Mouse (Mus musculus) heart, adult 11 months (tissue): Measurements from ENCODE around the gene Rab1b.

Source experiments
- DNase-seq: peaks from one replicate; pipeline ENCODE4 v3.0.0; 2022

The Rab1b gene

DNA sequence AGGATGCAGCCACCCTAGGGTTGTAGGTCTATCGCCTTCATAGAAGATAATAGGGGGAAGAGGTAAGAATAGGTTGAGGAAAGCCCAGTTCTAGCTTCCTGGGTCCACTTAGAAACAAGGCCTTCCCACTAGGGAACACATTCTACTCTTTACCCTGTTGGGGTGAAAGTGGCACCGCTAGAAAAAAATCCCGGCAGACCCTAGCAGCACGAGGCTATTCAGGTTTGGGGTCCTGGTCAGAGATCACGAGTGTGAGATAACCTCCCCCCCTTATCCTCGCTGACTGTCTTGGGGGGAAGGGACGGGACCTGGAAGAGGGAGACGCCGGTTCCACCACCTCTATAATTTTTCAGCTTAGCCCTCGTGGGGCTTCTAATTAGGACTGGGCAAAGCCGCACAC, 35.8 kb downstream of the Rab1b start:
- peak; percentile 91 for DNase-seq

DNA sequence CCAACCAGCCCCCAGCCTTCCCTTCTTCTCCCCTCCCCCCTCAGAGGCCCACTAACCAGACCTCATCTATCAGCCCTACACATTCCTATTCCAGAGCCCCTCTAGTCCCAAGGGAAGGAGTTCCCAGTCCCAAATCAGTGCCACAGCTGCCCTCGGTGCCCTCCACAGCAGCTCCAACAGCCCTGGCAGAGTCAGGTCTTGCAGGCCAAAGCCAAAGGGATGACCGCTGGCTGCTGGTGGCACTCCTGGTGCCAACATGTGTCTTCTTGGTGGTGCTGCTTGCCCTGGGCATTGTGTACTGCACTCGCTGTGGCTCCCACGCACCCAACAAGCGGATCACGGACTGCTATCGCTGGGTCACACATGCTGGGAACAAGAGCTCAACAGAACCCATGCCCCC, 36.9 kb downstream of the Rab1b start:
- DNase-seq, result peak; percentile 94

DNA sequence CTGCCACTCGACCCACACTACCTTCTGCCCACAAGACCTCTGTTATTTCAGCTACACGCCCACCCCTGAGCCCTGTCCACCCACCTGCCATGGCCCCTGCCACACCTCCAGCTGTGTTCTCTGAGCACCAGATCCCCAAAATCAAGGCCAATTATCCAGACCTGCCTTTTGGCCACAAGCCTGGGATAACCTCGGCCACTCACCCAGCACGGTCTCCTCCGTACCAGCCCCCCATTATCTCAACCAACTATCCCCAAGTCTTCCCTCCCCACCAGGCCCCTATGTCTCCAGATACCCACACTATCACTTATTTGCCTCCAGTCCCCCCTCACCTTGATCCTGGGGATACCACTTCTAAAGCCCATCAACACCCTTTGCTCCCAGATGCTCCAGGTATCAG, 37.4 kb downstream of the Rab1b start:
- peak; percentile 90 for DNase-seq

DNA sequence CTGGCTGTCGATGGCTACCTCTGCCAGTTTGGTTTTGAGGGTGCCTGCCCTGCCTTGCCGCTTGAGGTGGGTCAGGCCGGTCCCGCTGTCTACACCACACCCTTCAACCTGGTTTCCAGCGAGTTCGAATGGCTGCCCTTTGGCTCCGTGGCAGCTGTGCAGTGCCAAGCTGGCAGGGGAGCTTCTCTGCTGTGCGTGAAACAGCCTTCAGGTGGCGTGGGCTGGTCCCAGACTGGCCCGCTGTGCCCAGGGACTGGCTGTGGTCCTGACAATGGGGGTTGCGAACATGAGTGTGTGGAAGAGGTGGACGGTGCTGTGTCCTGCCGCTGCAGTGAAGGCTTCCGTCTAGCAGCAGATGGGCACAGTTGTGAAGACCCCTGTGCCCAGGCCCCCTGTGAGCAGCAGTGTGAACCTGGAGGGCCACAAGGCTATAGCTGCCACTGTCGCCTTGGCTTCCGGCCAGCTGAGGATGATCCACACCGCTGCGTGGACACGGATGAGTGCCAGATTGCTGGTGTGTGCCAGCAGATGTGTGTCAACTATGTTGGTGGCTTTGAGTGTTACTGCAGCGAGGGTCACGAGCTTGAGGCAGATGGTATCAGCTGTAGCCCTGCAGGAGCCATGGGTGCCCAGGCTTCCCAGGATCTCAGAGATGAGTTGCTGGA, 38.2 kb downstream of the Rab1b start:
- DNase-seq, result peak; percentile 95

DNA sequence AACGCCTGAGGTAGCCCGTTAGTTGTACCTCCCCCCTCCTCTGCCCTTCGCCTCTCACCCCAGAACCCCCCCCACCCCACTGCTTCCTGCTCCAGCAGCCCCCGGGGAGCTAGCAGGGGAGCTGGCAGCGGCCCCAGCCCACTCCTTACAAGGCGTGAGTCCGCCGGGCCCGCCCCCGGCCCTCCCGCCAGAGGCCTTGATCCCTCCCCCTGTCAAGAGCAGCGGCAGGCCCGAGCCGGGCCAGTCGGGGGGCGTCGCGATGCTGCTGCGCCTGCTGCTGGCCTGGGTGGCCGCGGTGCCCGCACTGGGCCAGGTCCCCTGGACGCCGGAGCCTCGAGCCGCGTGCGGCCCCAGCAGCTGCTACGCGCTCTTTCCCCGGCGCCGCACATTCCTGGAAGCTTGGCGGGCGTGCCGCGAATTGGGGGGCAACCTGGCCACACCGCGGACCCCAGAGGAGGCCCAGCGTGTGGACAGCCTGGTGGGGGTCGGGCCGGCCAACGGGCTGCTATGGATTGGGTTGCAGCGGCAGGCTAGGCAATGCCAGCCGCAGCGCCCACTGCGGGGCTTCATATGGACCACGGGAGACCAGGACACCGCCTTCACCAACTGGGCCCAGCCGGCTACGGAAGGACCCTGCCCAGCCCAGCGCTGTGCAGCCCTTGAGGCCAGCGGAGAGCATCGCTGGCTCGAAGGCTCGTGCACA, 38.9 kb downstream of the Rab1b start, which contains the start of gene Cd248:
Gene Cd248, plus strand, starts transcription at position 212 of the 703 bp plus-strand sequence.
- DNase-seq, result peak; percentile 99

DNA sequence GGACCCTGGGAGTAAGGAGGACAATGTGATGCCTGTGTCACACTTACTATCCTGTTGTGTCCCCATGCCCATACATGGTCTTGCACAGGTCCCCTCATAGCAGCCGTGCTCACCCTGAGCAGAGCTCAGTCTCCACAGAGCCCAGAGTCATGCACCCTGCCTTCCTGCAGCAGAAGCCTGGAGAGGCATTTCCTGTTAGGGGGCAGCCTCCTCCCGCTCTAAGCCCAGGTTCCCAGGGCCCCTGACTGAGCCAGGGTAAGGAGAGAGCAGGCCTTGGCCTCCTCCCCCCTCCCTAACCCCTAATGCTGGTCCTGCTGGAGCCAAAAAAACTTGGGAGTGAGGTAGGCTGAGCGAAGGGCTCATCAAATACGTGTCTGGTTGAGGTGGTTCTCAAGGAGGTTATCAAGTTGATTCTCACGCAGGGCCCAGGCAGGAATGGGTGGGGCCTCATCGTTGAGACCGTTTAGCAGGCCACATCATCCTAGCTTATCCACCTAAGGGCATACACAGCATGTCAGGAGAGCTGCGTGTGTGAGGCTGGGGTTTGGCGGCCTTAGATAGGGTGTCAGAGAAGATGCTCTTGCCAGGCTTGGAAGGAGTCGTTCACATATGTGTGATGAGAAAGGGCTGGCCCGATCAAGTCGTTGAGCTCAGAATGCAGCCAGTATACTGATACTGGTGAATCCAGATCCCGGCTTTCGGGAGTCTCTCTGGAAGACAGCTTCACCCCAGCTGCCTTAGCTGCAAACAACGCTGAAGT, 39.7 kb downstream of the Rab1b start:
- DNase-seq, result peak; percentile 94

DNA sequence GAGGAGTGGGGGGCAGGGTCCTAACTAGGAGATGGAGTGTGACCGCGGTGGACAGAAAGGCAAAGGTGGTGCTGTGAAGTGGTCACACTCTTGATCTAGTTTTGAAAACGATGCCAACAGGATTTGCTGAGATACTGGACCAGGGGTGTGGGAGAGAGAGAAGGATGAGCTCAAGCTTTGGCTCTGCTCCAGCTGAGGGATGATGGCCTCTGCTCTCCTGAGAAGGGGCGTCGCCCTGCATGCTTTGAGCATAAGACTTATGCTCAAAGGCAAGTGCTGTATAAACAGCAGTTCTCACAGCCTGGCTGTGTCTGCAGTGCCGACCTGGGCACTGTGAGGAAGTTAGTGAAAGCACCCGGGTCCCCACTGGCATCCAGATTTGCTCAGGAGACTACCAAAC, 41.8 kb downstream of the Rab1b start:
- DNase-seq, result peak; percentile 92

DNA sequence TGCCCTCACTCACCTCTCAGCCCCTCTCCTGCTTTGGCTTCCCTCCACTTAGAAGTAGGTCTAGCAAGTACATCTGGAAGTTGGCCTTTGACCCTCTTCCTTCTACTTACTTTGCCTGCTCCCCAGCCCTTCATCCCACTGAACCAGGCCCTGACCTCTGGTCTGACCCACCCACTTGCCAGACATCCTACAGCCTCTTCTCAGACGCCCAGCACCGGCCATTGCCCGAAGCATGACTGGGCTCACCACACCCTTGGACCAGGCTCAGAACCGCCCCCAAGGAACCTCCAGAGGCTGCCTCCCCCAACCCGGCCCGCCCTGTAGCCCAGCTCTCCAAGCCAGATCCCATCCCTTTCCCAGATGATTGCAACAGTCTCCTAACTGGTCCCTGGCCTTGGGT, 44.4 kb downstream of the Rab1b start:
- peak; percentile 95 for DNase-seq

DNA sequence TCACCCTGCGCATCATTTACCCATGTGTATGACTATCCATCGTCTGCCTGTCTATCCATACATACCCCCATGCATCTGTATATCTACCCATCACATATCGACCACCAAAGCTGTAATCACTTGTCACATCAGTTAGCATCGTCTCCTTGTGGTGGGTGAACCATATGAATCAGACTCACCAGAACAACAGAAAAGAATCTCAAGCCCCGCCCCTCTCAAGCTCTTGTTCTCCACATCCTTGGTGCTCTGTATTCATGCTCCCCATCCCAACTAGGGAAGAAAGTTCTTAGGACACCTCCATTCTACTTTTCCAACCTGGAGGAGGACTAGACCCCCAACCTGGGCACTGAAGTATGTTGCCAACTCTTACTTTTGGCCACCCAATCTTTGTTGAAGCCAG, 44.8 kb downstream of the Rab1b start:
- no peak for DNase-seq

DNA sequence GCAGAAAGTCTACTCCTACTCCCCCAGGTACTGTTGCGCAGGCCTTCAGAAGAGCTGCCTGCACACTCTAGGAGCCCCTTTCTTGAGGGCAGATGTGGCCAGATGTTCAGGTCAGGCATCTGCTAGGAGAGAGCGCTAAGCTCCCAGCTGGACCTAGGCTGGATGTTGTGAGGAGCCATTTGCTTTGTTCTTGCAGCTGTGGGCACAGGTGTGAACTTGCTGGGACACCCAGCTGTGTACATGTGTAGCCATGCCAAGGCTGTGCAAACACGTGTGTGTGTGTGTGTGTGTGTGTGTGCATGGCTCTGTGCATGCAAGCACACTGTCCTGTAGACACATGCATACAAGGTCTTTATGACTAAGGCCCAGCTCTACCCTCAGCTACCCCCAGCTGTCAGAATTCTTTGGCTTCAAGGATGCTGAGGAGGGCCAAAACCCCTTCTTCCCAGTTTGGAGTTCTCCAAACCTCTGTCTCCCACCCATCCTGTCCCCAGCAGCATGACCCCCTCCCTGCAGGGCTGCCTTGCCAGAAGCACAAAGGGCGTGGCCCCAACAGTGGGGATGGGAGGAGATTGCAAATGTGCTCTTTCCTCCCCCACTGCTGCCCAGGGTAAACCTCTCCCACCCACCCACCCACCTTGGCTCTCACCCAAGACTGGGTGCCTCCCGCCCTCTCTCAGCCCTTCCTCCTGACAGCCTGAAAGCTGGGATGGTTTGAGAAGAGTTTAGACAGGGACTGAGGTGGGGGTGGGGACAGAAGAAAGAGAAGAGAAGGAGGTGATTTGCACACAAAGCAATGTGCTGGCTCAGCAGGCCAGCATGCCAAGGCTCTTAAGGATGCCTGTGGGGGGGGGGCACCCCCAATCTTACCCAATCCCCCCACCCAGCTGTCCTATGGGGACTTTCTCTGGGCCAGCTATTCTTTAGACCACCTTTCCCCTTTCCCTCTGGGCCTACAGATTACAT, 46.2 kb downstream of the Rab1b start:
- DNase-seq, result peak; percentile 95

DNA sequence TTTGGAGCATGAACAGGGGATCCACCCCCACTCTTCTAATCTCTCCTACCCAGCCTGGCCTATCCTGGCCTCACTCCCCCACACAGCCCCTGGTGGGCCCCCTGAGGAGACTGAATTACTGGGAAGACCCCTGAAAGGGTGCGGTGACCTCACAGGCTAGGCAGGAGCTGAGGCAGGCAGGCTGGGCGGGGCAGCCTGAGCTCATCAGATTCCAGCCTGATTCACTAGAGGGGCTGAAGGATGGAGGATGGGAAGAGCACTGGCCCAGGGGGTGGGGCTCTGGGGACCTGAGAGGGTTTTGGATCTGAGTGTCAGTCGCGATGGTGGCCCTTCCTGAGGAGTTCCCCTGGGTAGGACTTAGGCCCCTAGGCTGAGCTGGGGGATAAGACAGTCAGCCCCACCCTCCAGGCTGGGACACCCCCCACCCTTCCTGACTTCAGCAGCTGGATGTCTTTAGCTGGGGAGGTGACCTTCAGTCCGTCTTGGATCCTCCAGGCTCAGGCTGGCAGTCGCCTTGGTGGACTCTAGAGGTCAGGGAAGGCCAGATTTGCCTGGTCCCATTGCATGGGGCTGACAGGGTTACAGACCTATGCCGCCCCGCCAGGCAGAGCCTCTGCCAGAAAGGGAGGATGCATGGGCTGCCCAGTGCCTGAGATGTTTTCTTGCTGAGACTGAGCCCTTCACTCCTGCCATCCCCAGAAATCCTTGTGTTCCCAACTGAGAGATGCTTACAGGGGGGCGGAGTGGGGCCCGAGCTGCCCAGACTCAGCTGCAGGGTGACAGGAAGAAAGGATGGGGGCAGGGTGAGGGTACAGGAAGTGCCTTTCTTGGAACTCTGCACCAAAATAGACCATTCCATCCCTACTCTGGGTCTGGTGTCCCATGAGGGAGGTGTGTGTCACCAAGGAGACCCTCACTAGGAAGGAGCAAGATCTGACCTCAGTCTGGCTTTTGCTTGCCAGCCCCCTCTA, 47.8 kb downstream of the Rab1b start:
- peak; percentile 95 for DNase-seq

DNA sequence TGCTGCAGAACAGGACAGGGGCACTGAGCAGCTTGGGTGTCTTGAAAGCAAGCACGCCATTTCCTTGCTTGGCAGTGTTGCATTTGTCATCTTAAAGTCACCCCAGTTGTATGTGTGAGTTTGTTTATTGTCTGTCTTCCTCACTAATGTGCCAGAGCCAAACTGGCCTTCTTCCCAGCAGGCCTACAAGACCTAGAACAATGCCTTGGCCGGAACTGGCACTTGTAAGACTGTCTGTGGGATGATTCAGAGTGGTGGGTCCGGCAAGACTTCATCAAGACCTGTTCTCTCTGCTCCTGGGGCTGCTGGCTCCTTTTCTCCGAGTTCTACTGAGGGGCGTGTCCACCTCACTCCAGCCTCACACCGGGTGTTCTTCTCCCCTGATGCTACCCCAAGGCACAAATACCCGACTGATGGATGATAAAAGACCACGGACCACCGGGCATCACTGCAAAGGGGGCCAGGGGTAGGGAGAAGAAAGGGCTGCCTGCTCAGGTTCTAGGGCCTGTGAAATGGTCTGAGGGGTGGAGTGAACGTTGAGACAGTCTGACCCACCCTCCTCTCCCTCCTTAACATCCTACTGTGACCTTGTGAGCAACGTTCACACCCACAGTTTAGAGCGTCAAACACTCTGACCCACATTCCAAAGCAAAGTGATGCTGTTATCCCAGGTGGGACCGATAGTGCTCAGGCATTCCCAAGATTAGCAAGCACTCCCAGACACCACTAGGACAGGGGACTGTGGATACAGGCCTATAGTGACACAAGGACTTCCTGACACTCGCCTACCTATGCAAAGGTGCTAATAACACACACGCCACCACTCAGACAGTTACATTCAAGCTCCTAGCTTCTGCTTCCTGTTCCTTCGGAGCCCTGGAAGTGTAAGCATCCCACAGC, 48.7 kb downstream of the Rab1b start:
- DNase-seq, result peak; percentile 88

DNA sequence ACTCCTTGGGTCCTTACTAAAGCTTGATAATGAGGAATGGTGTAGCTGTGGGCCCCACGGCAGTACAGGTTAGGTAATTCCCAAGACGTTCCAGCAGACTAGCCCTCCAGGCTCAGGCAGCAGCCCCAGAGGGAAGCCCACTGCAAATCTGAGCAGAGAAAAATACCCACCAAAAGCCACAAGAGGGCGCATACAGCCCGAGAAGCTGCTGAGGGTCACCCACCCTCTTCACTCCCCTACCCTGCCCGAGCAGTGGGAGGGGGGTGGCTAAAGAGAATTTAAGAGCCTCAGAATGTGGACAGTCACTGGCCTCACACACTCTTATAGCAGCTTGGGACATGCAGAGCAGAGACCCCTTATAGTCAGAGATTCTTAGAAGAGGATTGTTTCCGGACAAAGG, 50.6 kb downstream of the Rab1b start:
- peak; percentile 93 for DNase-seq

DNA sequence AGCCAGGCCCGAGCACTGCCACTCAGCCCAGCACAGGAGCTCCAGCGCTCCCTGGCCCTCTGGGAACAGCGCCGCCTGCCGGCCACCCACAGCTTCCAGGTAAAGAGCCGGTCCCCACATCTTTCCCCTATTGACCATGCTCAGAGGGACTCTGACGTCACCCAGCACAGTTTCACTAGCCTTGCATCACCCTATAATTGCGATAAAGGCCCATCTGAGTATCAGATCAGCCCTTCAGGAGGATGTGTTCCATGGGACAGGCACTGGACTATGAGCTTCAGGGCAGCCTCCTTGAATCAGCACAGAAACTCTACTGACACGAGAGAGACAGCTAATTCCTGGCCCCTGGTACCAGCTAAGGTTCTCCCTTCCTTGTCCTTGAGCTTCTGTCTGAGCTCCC, 53.0 kb downstream of the Rab1b start:
- DNase-seq, result peak; percentile 90

DNA sequence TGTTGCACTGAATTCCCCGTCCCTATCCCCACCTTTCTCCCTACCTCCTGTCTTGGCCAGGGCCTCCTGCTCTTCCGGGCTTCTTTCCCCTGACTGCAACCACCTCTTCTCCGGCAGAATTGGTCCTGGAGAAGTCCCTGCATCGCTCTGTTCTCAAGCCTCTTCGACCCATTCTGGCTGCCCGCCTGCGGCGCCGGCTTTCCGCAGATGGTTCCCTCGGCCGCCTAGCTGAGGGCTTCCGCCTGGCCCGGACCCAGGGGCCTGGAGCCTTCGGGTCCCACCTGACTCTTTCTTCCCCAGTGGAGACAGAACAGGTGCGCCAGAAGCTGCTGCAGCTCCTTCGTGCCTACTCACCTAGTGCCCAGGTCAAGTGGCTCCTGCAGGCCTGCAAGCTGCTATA, 54.0 kb downstream of the Rab1b start:
- no peak for DNase-seq

DNA sequence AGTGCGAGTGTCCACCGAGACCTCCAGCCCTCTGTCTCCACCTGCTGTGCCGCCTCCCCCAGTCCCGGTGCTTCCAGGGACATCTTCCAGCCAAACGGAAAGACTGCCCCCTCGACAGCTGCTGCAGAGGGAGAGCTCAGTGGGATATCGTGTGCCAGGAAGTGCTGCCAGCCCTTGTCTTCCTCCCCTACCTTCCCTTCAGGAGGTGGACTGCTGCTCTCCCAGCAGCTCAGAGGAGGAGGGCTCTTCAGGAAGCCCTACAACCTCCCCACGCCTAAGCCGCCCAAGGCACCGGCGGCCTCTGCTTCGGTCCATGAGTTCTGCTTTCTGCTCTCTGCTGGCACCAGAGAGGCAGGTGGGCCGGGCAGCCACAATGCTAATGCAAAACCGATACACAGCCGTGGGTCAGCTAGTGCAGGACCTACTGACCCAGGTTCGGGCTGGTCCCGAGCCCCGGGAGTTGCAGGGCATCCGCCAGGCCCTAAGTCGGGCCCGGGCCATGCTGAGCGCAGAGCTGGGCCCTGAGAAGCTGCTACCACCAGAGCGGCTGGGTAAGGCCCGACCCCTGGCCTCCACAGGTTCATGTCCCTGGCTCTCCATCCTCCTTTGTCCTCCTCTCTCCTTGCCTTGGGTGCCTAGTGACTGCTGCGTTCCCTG, 54.6 kb downstream of the Rab1b start:
- no peak for DNase-seq

DNA sequence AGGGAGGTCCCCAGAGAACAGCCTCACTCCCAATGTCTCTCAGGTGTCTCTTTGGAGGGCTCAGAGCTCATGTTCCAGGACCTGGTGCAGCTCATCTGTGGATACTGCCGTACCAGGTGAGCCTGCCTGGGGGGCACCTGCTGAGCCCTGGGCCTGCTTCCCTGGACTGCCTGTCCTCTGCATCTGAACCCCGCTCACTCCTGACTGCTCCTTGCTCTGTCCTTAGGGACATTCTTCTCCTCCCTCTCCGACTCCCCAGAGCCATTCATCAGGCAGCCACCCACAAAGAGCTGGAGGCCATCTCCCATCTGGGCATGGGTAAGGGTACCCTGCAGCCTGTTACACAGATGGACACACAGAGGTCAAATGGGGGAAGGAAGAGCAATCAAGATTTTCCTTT, 55.4 kb downstream of the Rab1b start:
- peak; percentile 90 for DNase-seq

DNA sequence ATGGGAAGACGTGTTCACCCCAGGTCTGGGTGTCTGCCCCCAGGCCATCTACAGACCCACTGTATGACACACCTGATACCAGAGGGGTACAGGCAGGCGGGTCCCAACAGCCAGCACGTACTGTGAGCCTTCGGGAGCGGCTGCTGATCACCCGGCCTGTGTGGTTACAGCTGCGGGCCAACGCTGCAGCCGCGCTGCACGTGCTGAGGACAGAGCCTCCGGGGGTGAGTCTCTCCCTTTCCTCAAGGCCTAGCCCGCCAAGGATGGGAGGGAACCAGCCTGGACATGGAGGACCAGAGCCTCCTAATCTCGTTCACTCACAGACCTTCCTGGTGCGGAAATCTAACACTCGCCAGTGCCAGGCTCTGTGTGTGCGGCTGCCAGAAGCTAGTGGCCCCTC, 55.8 kb downstream of the Rab1b start:
- peak; percentile 93 for DNase-seq

DNA sequence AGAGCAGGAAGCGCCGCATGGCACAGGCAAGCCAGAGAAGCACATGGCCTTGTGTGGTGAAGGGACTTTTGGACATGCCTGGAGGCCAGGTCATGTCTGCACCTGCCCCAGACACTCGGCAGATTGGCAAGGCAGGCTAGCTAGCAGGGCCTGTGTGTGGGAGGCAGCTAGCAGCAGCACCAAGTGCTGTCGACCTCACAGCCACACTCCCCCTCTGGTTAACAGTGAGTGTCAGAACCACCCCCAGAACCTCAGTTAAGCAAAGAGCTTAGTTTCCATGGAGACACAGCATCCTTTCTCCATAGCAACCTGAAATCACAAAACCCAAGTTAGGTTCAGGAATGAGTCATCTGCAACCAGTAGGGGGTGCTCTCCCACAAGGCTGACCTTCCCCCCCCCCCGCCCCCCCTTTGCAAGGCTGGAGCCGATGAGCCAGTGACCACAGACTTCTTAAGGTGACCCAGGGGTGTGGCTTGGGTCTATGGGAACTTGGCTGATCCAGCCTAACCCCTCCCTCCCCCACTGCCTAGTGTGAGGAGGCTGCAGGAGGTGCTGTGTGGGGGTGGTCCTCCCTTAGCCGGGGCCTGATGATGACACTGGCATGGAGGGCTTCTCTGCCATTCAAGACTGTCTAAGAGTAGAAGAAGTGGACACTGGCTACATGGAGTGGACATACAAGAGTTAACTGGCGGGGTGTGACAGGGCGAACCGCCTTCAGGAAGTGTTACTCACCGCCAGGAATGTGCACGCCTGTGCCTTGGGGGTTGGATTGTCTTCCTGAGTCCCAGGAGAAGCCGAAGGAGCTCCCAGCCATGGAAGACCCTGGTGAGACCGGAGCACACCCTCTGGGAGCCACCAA, 56.6 kb downstream of the Rab1b start, which contains the start of gene Rin1:
Gene Rin1, plus strand, starts transcription at position 435 of the 859 bp plus-strand sequence.
- peak; percentile 98 for DNase-seq
